Mouse (Mus musculus) stomach, embryonic 15.5 days (tissue): Measurements from ENCODE around the gene Iqgap3. TPM values are rescaled to one million over a fixed set of nuclear protein-coding genes. Genes with fewer than 3 reads are reported as not detected.

Experiments
- polyA plus RNA-seq: library from polyadenylated mRNA; unstranded; fragments of >200 nt; fragmentation: Nextera tagmentation; extraction: Ambion mirVana; gene quantifications from 2 replicates; pipeline ENCODE4 v1.2.1, GENCODE M21; 2015

The Iqgap3 gene
- polyA plus RNA-seq, 1 experiment from 2014 or later: 16.0 TPM

Other genes starting within 250 kb of the Iqgap3 start
- 0.21 and 0.30 TPM in 2 replicates for gene Sh2d2a, start 235.2 kb upstream of the Iqgap3 start, polyA plus RNA-seq
- gene Prcc, start 196.4 kb upstream of the Iqgap3 start, polyA plus RNA-seq: 11.3 and 12.7 TPM in 2 replicates
- 238 and 249 TPM in 2 replicates for gene Hdgf, start 175.7 kb upstream of the Iqgap3 start, polyA plus RNA-seq
- gene Mrpl24, start 162.5 kb upstream of the Iqgap3 start, polyA plus RNA-seq: 76.4 and 78.2 TPM in 2 replicates
- gene Isg20l2, start 151.7 kb upstream of the Iqgap3 start, polyA plus RNA-seq: 45.8 and 48.1 TPM in 2 replicates
- 16.2 and 17.6 TPM in 2 replicates for gene Rrnad1, start 151.3 kb upstream of the Iqgap3 start, polyA plus RNA-seq
- 17.2 and 20.0 TPM in 2 replicates for gene Crabp2, start 133.3 kb upstream of the Iqgap3 start, polyA plus RNA-seq
- gene Nes, start 110.9 kb upstream of the Iqgap3 start, polyA plus RNA-seq: 18.6 and 19.1 TPM in 2 replicates
- 0.17 and 0.23 TPM in 2 replicates for gene Bcan, start 81.7 kb upstream of the Iqgap3 start, polyA plus RNA-seq
- gene Hapln2, start 54.4 kb upstream of the Iqgap3 start, polyA plus RNA-seq: 0.18 TPM in 1 of 2 replicates, not detected in the other
- gene Gpatch4, start 38.9 kb upstream of the Iqgap3 start, polyA plus RNA-seq: 33.7 and 35.0 TPM in 2 replicates
- gene Naxe, start 23.5 kb upstream of the Iqgap3 start, polyA plus RNA-seq: 156 and 163 TPM in 2 replicates
- gene Ttc24, start 3.7 kb upstream of the Iqgap3 start, polyA plus RNA-seq: not detected in 2 replicates
- gene Mef2d, start 60.4 kb downstream of the Iqgap3 start, polyA plus RNA-seq: 17.7 and 19.9 TPM in 2 replicates
- 4.2 and 8.2 TPM in 2 replicates for gene Rhbg, start 172.7 kb downstream of the Iqgap3 start, polyA plus RNA-seq
- gene Gm38392, start 205.2 kb downstream of the Iqgap3 start, polyA plus RNA-seq: 0.35 and 1.4 TPM in 2 replicates
- gene Tsacc, start 215.0 kb downstream of the Iqgap3 start, polyA plus RNA-seq: 13.4 and 14.0 TPM in 2 replicates
- 451 and 489 TPM in 2 replicates for gene Cct3, start 215.1 kb downstream of the Iqgap3 start, polyA plus RNA-seq
- gene Glmp, start 243.1 kb downstream of the Iqgap3 start, polyA plus RNA-seq: 182 and 197 TPM in 2 replicates